ENCODE assay signal across 8 mouse cellular contexts in genomic region chr11:16950976-16951760, GRCm38 (mm10). TPM values are rescaled to one million over a fixed set of nuclear protein-coding genes. Genes with fewer than 3 reads are reported as not detected.
DNase-seq lines count a peak whose midpoint lies in the region; ATAC-seq lines count a peak whose summit lies in the region.

Fbxo48 (plus strand) TSS chr11:16951375.

- H3K4me3 ChIP-seq in heart, embryonic 10.5 days, result peak within 1 kb of the TSS; percentile 74
- peak within 1 kb of the TSS; percentile 62 for H3K4me3 ChIP-seq in kidney, embryonic 15.5 days (replicated peaks)

- peak; percentile 96 to 98 for DNase-seq in B cell, adult 2 months
- DNase-seq in brain, adult 2 months (ENCODE audit: low read depth, low spot score), result peak; percentile 99
- DNase-seq in heart, embryonic 10.5 days (ENCODE audit: low spot score), result peak; percentile 99
- peak; percentile 98 for DNase-seq in liver
- peak; percentile 95 to 96 for DNase-seq in spleen, postnatal 4 days (ENCODE audit: low spot score in 2 of 2)

- peak within 1 kb of the TSS; percentile 84 for H3K4me2 ChIP-seq in kidney, embryonic 15.5 days

- no peaks in the 10 kb centered on the region for H3K9me3 ChIP-seq in heart, embryonic 10.5 days
- H3K9me3 ChIP-seq in kidney, embryonic 15.5 days (replicated peaks), result no peaks in the 10 kb centered on the region

- H3K36me3 ChIP-seq in heart, embryonic 10.5 days, result no peaks in the 10 kb centered on the region
- peaks cover 6% of the 10 kb centered on the region; the same call in 1 of the 2 replicates for H3K36me3 ChIP-seq in kidney, embryonic 15.5 days

- peak within 1 kb of the TSS; percentile 63 for H3K9ac ChIP-seq in kidney, embryonic 15.5 days

- H3K4me1 ChIP-seq in heart, embryonic 10.5 days, result peaks cover 14% of the 10 kb centered on the region
- peaks cover 14% of the 10 kb centered on the region for H3K4me1 ChIP-seq in kidney, embryonic 15.5 days

- H3K27ac ChIP-seq in heart, embryonic 10.5 days, result peak within 1 kb of the TSS; percentile 88
- H3K27ac ChIP-seq in kidney, embryonic 15.5 days, result peak within 1 kb of the TSS; percentile 57

- peak; percentile 95 for ATAC-seq in erythroblast, adult 5-6 weeks (replicated peaks; ENCODE audit: low FRiP score, poor library complexity, severe bottlenecking)
- ATAC-seq in kidney, embryonic 15.5 days (replicated peaks; ENCODE audit: low FRiP score), result peak; percentile 100
- peak; percentile 98 for ATAC-seq in monocyte, adult 5-6 weeks (replicated peaks; ENCODE audit: insufficient number of reproducible peaks, low FRiP score, low TSS enrichment, poor library complexity, severe bottlenecking)

- H3K27me3 ChIP-seq in heart, embryonic 10.5 days (ENCODE audit: insufficient read depth, poor library complexity, severe bottlenecking), result no peaks in the 10 kb centered on the region
- no peaks in the 10 kb centered on the region for H3K27me3 ChIP-seq in kidney, embryonic 15.5 days

- WGBS in heart, embryonic 10.5 days, result under 1% methylated on average over 38 of the region's 38 CpGs
- under 1% methylated on average over 38 of the region's 38 CpGs for WGBS in kidney, embryonic 15.5 days

RNA-seq across cellular contexts. Expression of gene Fbxo48, which starts in this region (rescaled TPM):
- total RNA-seq in erythroblast, adult 5-6 weeks (2015; ENCODE audit: low replicate concordance), result 2.3 and 14.6 TPM in 2 replicates
- total RNA-seq in erythroblast, adult 5-6 weeks (2017; ENCODE audit: low replicate concordance), result 9.0 and 11.3 TPM in 2 replicates
- 1.5 and 1.7 TPM in 2 replicates for polyA plus RNA-seq in heart, embryonic 10.5 days (2016; fragmentation: Nextera tagmentation; extraction: Ambion mirVana)
- 1.3 and 1.4 TPM in 2 replicates for polyA plus RNA-seq in kidney, embryonic 15.5 days (2015; fragmentation: Nextera tagmentation; extraction: Ambion mirVana)
- total RNA-seq in monocyte, adult 5-6 weeks (2017), result 0.32 to 5.6 TPM (median 3.6 TPM) in 3 replicates

Comparison
In these comparisons a context has a peak if more than half of its experiments do, and no peak if none do; other contexts are left out.
1. Peak in every context shown above with its lines: DNase-seq, ATAC-seq, H3K4me3 ChIP-seq and H3K27ac ChIP-seq.